Mouse (Mus musculus): ENCODE measurements at regions not wholly inside any gene's neighbourhood (a gene's known extent, or its start where the extent isn't known, plus 50 kb on each side); places are given as distances from the start of the nearest gene placed in this dataset.

GRCm38 (mm10) chr14:71359581-71359980 lies 759.9 kb upstream of the Fam160b2 start:
- in situ Hi-C loops (cut with MboI, MseI), result no loop called here

- in situ Hi-C loops (cut with MboI, MseI), result no loop called here
These were observed 738.6 kb upstream of the Fam160b2 start for GRCm38 (mm10) chr14:71338219-71338618.

GRCm38 (mm10) chr14:71336906-71337305 lies 737.3 kb upstream of the Fam160b2 start:
- in situ Hi-C loops (cut with MboI, MseI), result no loop called here

GRCm38 (mm10) chr14:71334022-71334421 lies 734.4 kb upstream of the Fam160b2 start:
- in situ Hi-C loops (cut with MboI, MseI), result no loop called here

- in situ Hi-C loops (cut with MboI, MseI), result no loop called here
These were observed 730.4 kb upstream of the Fam160b2 start for GRCm38 (mm10) chr14:71329862-71330630.

- in situ Hi-C loops (cut with MboI, MseI), result no loop called here
These were observed 728.0 kb upstream of the Fam160b2 start for GRCm38 (mm10) chr14:71327621-71328020.

- in situ Hi-C loops (cut with MboI, MseI), result no loop called here
These were observed 727.0 kb upstream of the Fam160b2 start for GRCm38 (mm10) chr14:71326521-71327105.

GRCm38 (mm10) chr14:71315228-71315627 lies 715.6 kb upstream of the Fam160b2 start:
- in situ Hi-C loops (cut with MboI, MseI), result no loop called here

GRCm38 (mm10) chr14:71299755-71300154 lies 700.1 kb upstream of the Fam160b2 start:
- in situ Hi-C loops (cut with MboI, MseI), result no loop called here

- in situ Hi-C loops (cut with MboI, MseI), result no loop called here
These were observed 681.9 kb upstream of the Fam160b2 start for GRCm38 (mm10) chr14:71281568-71281967.

- in situ Hi-C loops (cut with MboI, MseI), result no loop called here
These were observed 676.7 kb upstream of the Fam160b2 start for GRCm38 (mm10) chr14:71276309-71276791.

- in situ Hi-C loops (cut with MboI, MseI), result no loop called here
These were observed 672.8 kb upstream of the Fam160b2 start for GRCm38 (mm10) chr14:71272470-71272869.

- in situ Hi-C loops (cut with MboI, MseI), result no loop called here
These were observed 658.0 kb upstream of the Fam160b2 start for GRCm38 (mm10) chr14:71257650-71258049.

GRCm38 (mm10) chr14:71254207-71254606 lies 654.6 kb upstream of the Fam160b2 start:
- in situ Hi-C loops (cut with MboI, MseI), result no loop called here

GRCm38 (mm10) chr14:71252136-71252535 lies 652.5 kb upstream of the Fam160b2 start:
- in situ Hi-C loops (cut with MboI, MseI), result no loop called here

- in situ Hi-C loops (cut with MboI, MseI), result no loop called here
These were observed 651.5 kb upstream of the Fam160b2 start for GRCm38 (mm10) chr14:71251116-71251515.

GRCm38 (mm10) chr14:71249387-71249965 lies 649.8 kb upstream of the Fam160b2 start:
- in situ Hi-C loops (cut with MboI, MseI), result loop anchor here (25.0 kb wide), 1 partner anchor 413 kb away; no protein-coding TSS in a partner anchor

GRCm38 (mm10) chr14:71248534-71248933 lies 648.9 kb upstream of the Fam160b2 start:
- in situ Hi-C loops (cut with MboI, MseI), result loop anchor here (25.0 kb wide), 1 partner anchor 414 kb away; no protein-coding TSS in a partner anchor

GRCm38 (mm10) chr14:71241655-71242390 lies 642.2 kb upstream of the Fam160b2 start:
- in situ Hi-C loops (cut with MboI, MseI), result loop anchor here (25.0 kb wide), 1 partner anchor 420 kb away; no protein-coding TSS in a partner anchor

- in situ Hi-C loops (cut with MboI, MseI), result loop anchor here (25.0 kb wide), 1 partner anchor 426 kb away; no protein-coding TSS in a partner anchor
These were observed 636.6 kb upstream of the Fam160b2 start for GRCm38 (mm10) chr14:71236192-71236591.

GRCm38 (mm10) chr14:71234900-71235299 lies 635.3 kb upstream of the Fam160b2 start:
- in situ Hi-C loops (cut with MboI, MseI), result loop anchor here (25.0 kb wide), 1 partner anchor 427 kb away; no protein-coding TSS in a partner anchor

Data from T-helper 1 cell (primary cell).